Mouse (Mus musculus) liver, postnatal 0 days (tissue): ENCODE results near the gene Arl13a. TPM values are rescaled to one million over a fixed set of nuclear protein-coding genes. Genes with fewer than 3 reads are reported as not detected.
"Not testable (repeated sequence)": the region's sequence is repeated elsewhere in the genome, so short reads cannot be mapped to it uniquely, and the experiment has no call there.

ENCODE experiments used
- ATAC-seq: fragments of 200-750 bp; cut with Nextera tagmentation; 2 replicates; pipeline ENCODE4 v1.8.0; 2017; ENCODE audit warnings: mild to moderate bottlenecking, moderate library complexity
- DNase-seq: peaks from one replicate; pipeline ENCODE4 v3.0.0-alpha.2; 2016
- H3K27ac ChIP-seq: fragments of 300-500 bp; sonication (generic); 2 replicates; pipeline ENCODE4 v1.5.1; 2014; ENCODE audit warnings: antibody characterized with exemption, moderate library complexity, mild to moderate bottlenecking, low read depth
- H3K27me3 ChIP-seq: fragments of 300-500 bp; sonication (generic); 2 replicates; pipeline ENCODE4 v1.6.1; 2014; ENCODE audit warnings: low read length, control low read depth, mixed read lengths; ENCODE audit not compliant: insufficient read depth
- H3K36me3 ChIP-seq: fragments of 300-500 bp; sonication (generic); replicated peaks from 2 replicates; pipeline ENCODE4 v1.6.1; 2014; ENCODE audit warnings: mild to moderate bottlenecking, control low read depth, low read length, moderate library complexity, mixed read lengths; ENCODE audit not compliant: insufficient read depth
- H3K4me1 ChIP-seq: fragments of 300-500 bp; sonication (generic); 2 replicates; pipeline ENCODE4 v1.6.1; 2014; ENCODE audit warnings: antibody characterized with exemption, mild to moderate bottlenecking, control low read depth; ENCODE audit not compliant: insufficient read depth
- H3K4me2 ChIP-seq: fragments of 300-500 bp; sonication (generic); 2 replicates; pipeline ENCODE4 v1.6.1; 2014; ENCODE audit warnings: low read depth, mild to moderate bottlenecking, low read length, moderate library complexity, mixed read lengths
- H3K4me3 ChIP-seq: fragments of 300-500 bp; sonication (generic); 2 replicates; pipeline ENCODE4 v1.5.1; 2014; ENCODE audit warnings: low read depth, low read length
- H3K9ac ChIP-seq: fragments of 300-500 bp; sonication (generic); replicated peaks from 2 replicates; pipeline ENCODE4 v1.6.1; 2014; ENCODE audit warnings: mild to moderate bottlenecking, moderate library complexity
- H3K9me3 ChIP-seq: fragments of 300-500 bp; sonication (generic); 2 replicates; pipeline ENCODE4 v1.6.1; 2016; ENCODE audit warnings: mild to moderate bottlenecking, control low read depth, low read length, mixed read lengths
- CTCF ChIP-seq: sonication (generic); IDR thresholded peaks from 2 replicates; pipeline ENCODE4 v1.5.1; 2016; ENCODE audit warnings: antibody characterized with exemption, low read depth
- EP300 ChIP-seq: IDR thresholded peaks from 2 replicates; pipeline ENCODE4 v1.6.1; 2016; ENCODE audit warnings: antibody characterized with exemption, low read depth, mild to moderate bottlenecking
- WGBS: fragments of 180-500 bp; shearing (Covaris S2); extraction: QIAGEN DNeasy Blood & Tissue Kit; methylation state at CpG from one replicate; pipeline ENCODE4 v1.1.7; 2014; ENCODE audit not compliant: insufficient replicate concordance; 5-methylcytosine and 5-hydroxymethylcytosine counted together
- polyA plus RNA-seq: library from polyadenylated mRNA; unstranded; fragments of >200 nt; fragmentation: Nextera tagmentation; extraction: Ambion mirVana; gene quantifications from 2 replicates; pipeline ENCODE4 v1.2.1, GENCODE M21; 2015

The Arl13a gene
- not detected in 2 replicates for polyA plus RNA-seq

- 84% methylated on average over 7 of the region's 9 CpGs for WGBS
Measured at GRCm38 (mm10) chrX:134187201-134187600, at the start of gene Arl13a. Arl13a (plus strand) TSS chrX:134187501.

GRCm38 (mm10) chrX:134140024-134140423 lies 47.3 kb upstream of the Arl13a start:
- no peaks in the 10 kb centered on the region for H3K36me3 ChIP-seq
- no peak overlapping the region for H3K4me3 ChIP-seq
- ATAC-seq (no peak), DNase-seq (no peak)
- no peaks in the 10 kb centered on the region for H3K9me3 ChIP-seq
- H3K9ac ChIP-seq: no peak overlapping the region
- no peaks in the 10 kb centered on the region for H3K4me1 ChIP-seq
- H3K27me3 ChIP-seq: 0 out of 2 replicates have a peak, but pooled peaks cover 3% of the 10 kb centered on the region
- 58% methylated on average over 6 of the region's 6 CpGs for WGBS
- no peak for TF ChIP-seq EP300
- TF ChIP-seq CTCF: no peak
- H3K27ac ChIP-seq: no peak overlapping the region
- H3K4me2 ChIP-seq: no peak overlapping the region

More at GRCm38 (mm10) chrX:134187201-134187600, at the start of gene Arl13a:
- H3K4me3 ChIP-seq, DNase-seq, H3K9ac ChIP-seq, H3K36me3 ChIP-seq, H3K27me3 ChIP-seq, H3K4me2 ChIP-seq, H3K4me1 ChIP-seq, H3K9me3 ChIP-seq, ATAC-seq, H3K27ac ChIP-seq: not testable (repeated sequence)

GRCm38 (mm10) chrX:134141551-134141950 lies 45.8 kb upstream of the Arl13a start:
- no peak for TF ChIP-seq CTCF
- TF ChIP-seq EP300: no peak
- ATAC-seq (no peak), DNase-seq (no peak)
- no peaks in the 10 kb centered on the region for H3K36me3 ChIP-seq
- 52% methylated on average over 1 of the region's 1 CpGs for WGBS
- H3K27ac ChIP-seq: no peak overlapping the region
- H3K4me2 ChIP-seq: no peak overlapping the region
- H3K4me3 ChIP-seq: no peak overlapping the region
- no peak overlapping the region for H3K9ac ChIP-seq
- H3K9me3 ChIP-seq: no peaks in the 10 kb centered on the region
- H3K27me3 ChIP-seq: 0 out of 2 replicates have a peak, but pooled peaks cover 3% of the 10 kb centered on the region
- H3K4me1 ChIP-seq: no peaks in the 10 kb centered on the region

- no peak overlapping the region for H3K27ac ChIP-seq
- ATAC-seq: peak; percentile 33
- H3K9ac ChIP-seq: no peak overlapping the region
- WGBS: 50% methylated on average over 4 of the region's 4 CpGs
- no peaks in the 10 kb centered on the region for H3K4me1 ChIP-seq
- H3K27me3 ChIP-seq: 0 out of 2 replicates have a peak, but pooled peaks cover 3% of the 10 kb centered on the region
- no peaks in the 10 kb centered on the region for H3K9me3 ChIP-seq
- no peak overlapping the region for H3K4me2 ChIP-seq
- TF ChIP-seq CTCF (no peak), EP300 (peak; percentile 58; the same call in 1 of the 2 replicates)
- no peak overlapping the region for H3K4me3 ChIP-seq
- no peak for DNase-seq
- no peaks in the 10 kb centered on the region for H3K36me3 ChIP-seq
Measured at GRCm38 (mm10) chrX:134141986-134142385, 45.3 kb upstream of the Arl13a start.

- Histone ChIP-seq H3K27ac (no peak overlapping the region), H3K4me1 (no peaks in the 10 kb centered on the region), H3K9ac (no peak overlapping the region), H3K4me2 (no peak overlapping the region), H3K4me3 (no peak overlapping the region), H3K36me3 (no peaks in the 10 kb centered on the region), H3K27me3 (no peaks in the 10 kb centered on the region), H3K9me3 (no peaks in the 10 kb centered on the region)
- DNase-seq (no peak), ATAC-seq (no peak)
- 41% methylated on average over 7 of the region's 7 CpGs for WGBS
- TF ChIP-seq CTCF (no peak), EP300 (no peak)
Measured at GRCm38 (mm10) chrX:134158151-134158550, 29.1 kb upstream of the Arl13a start.

- 74% methylated on average over 2 of the region's 2 CpGs for WGBS
- TF ChIP-seq CTCF (no peak), EP300 (no peak)
- no peaks in the 10 kb centered on the region for H3K4me1 ChIP-seq
- no peak overlapping the region for H3K4me3 ChIP-seq
- no peak overlapping the region for H3K4me2 ChIP-seq
- H3K36me3 ChIP-seq: no peaks in the 10 kb centered on the region
- no peak overlapping the region for H3K27ac ChIP-seq
- H3K9ac ChIP-seq: no peak overlapping the region
- H3K9me3 ChIP-seq: no peaks in the 10 kb centered on the region
- no peaks in the 10 kb centered on the region for H3K27me3 ChIP-seq
- DNase-seq (no peak), ATAC-seq (no peak; the same call in 1 of the 2 replicates)
Measured at GRCm38 (mm10) chrX:134160442-134160841, 26.9 kb upstream of the Arl13a start.
